Mouse (Mus musculus): ENCODE measurements around the gene Dusp13.

The Dusp13 gene

GRCm38 (mm10) chr14:21696186-21696830, 54.7 kb downstream of the Dusp13 start:
- no peak for DNase-seq

DNA sequence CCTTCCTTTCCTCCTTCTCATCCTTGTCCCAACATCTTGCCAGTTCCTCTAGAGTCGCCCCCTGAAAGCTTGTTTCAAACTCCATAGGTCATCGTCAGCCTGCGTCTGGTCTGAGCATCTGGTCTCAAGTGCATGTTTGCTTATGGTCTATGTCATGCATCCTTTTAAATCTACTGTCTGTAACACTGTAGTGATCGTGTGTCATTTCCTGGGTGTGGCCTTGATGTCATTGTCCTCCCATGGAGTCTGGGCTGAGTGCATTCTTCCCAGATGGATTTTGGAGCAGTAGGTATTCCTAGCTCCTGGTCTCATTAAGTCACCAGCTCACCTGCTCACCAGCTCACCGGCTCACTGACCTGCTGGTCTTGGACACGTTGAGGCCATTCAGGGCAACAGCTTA, 56.0 kb downstream of the Dusp13 start:
- DNase-seq, result no peak

- no peak for DNase-seq
These were observed 59.9 kb downstream of the Dusp13 start for GRCm38 (mm10) chr14:21691070-21691469.

DNA sequence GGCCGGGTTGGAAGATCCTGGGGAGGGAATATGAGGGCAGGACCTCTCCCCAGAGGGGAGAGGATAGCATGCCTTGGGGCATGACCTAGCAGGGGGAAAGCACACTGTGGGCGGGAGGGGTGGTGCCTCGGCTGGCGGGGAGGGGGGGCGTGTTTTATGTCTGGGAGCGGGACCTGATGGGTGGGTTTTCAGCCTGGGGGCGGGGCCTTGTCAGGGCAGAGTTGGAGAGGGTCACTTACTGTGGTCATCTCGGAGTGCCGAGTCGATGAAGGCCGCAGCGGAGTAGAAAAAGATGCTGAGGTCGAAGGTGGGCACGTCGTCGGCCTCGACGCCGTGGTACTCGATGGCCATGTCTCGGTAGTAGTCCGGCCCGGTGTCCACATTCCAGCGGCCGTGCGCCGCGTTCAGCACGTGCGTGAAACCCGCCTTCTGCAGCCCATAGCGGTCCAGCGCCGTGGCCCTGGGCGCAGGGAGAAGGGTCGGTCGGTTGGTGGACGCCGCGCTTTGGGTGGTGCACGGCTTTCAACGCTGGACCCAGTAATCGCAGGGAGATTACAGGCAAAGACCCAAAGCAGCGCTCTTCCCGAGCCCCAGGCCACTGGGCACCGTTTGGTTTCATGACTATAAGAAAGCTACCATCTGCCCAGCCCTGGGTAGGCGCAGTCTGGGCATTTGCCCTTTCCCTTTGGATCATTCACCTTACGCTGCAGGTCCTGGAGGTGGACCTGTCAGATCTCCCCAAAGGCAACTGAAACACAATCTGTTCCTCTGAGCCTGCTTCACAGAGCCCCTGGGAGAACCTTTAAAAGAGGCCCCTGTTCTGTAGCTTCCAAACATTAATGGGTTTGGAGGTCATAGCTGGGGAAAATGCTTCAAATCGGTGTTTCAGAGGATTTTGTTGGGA, 64.4 kb downstream of the Dusp13 start:
- DNase-seq, result no peak

DNA sequence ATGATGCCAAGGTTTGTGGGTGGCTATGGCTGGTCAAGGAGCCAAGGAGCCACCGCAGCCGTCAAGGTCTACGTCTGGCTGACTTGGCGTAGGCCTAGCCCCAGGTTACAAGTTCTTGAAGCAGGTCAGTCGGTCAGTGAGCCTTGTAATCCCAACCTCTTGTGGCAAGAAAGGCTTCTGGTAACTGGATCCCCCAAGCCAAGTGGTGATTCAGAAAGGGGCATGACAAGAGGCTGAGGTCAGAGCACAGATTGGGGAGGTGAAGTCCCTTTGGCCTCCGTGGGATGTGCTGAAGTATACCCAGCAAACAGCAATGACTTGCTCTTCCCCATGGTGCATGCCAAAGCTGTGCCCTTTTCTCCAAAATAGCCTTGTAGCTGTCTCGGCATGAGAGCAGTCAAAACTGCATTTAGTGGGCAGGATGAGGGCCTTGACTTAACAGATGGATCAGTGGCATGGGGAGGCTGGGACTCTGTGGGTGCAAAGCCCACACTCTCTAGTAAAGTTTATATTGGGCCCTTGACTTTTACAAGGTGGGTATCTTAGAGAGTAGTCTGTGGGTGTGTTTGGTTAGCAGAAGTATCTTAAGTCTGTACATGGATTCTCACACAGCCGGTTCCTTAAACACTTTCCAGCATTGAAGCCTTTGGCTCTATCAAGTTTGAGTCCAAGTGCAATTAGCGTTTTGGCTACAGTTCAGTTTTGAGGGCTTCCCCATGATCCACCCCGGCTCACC, 65.4 kb downstream of the Dusp13 start:
- no peak for DNase-seq

- DNase-seq, result no peak
These were observed 67.1 kb downstream of the Dusp13 start for GRCm38 (mm10) chr14:21683834-21684233.
